Mouse (Mus musculus): ENCODE measurements around the gene Pde11a. TPM values are rescaled to one million over a fixed set of nuclear protein-coding genes. Genes with fewer than 3 reads are reported as not detected.

Gene Pde11a
- polyA plus RNA-seq, 1 experiment from 2014 or later = 0.12 TPM

- Histone ChIP-seq H3K27ac (no peak overlapping the region), H3K4me2 (no peak overlapping the region), H3K27me3 (replicated peaks) (no peaks in the 10 kb centered on the region), H3K9me3 (replicated peaks) (no peaks in the 10 kb centered on the region), H3K36me3 (no peaks in the 10 kb centered on the region), H3K9ac (no peak overlapping the region), H3K4me3 (no peak overlapping the region), H3K4me1 (no peaks in the 10 kb centered on the region)
- WGBS (ENCODE audit: insufficient replicate concordance) = 83% methylated on average over 3 of the region's 3 CpGs
- ATAC-seq = 0 out of 2 replicates have a peak, but pooled peaks have one; percentile 35
Observed at GRCm38 (mm10) chr2:76287671-76288070, 50.9 kb downstream of the Pde11a start.

GRCm38 (mm10) chr2:76286288-76286740 lies 52.3 kb downstream of the Pde11a start:
- Histone ChIP-seq H3K27ac (no peak overlapping the region), H3K4me2 (no peak overlapping the region), H3K27me3 (replicated peaks) (no peaks in the 10 kb centered on the region), H3K36me3 (no peaks in the 10 kb centered on the region), H3K9ac (no peak overlapping the region), H3K4me3 (no peak overlapping the region), H3K9me3 (replicated peaks) (no peaks in the 10 kb centered on the region), H3K4me1 (no peaks in the 10 kb centered on the region)
- ATAC-seq = no peak
- 67% methylated on average over 4 of the region's 4 CpGs for WGBS (ENCODE audit: insufficient replicate concordance)

GRCm38 (mm10) chr2:76285150-76285549 lies 53.4 kb downstream of the Pde11a start:
- H3K36me3 ChIP-seq = no peaks in the 10 kb centered on the region
- no peak overlapping the region for H3K4me2 ChIP-seq
- H3K9me3 ChIP-seq (replicated peaks) = no peaks in the 10 kb centered on the region
- no peak overlapping the region for H3K4me3 ChIP-seq
- 62% methylated on average over 3 of the region's 3 CpGs for WGBS (ENCODE audit: insufficient replicate concordance)
- no peaks in the 10 kb centered on the region for H3K4me1 ChIP-seq
- no peak overlapping the region for H3K27ac ChIP-seq
- H3K9ac ChIP-seq = no peak overlapping the region
- ATAC-seq = no peak
- no peaks in the 10 kb centered on the region for H3K27me3 ChIP-seq (replicated peaks)

- Histone ChIP-seq H3K4me1 (no peaks in the 10 kb centered on the region), H3K4me2 (no peak overlapping the region), H3K9ac (no peak overlapping the region), H3K4me3 (no peak overlapping the region), H3K36me3 (no peaks in the 10 kb centered on the region), H3K9me3 (replicated peaks) (no peaks in the 10 kb centered on the region), H3K27ac (no peak overlapping the region), H3K27me3 (replicated peaks) (no peaks in the 10 kb centered on the region)
- no peak for ATAC-seq
- WGBS (ENCODE audit: insufficient replicate concordance) = 70% methylated on average over 6 of the region's 6 CpGs
Observed at GRCm38 (mm10) chr2:76283378-76284132, 55.0 kb downstream of the Pde11a start.

GRCm38 (mm10) chr2:76269494-76269893 lies 69.1 kb downstream of the Pde11a start:
- ATAC-seq = peak; percentile 70

GRCm38 (mm10) chr2:76267335-76267734 lies 71.2 kb downstream of the Pde11a start:
- ATAC-seq = no peak
- Histone ChIP-seq H3K4me1 (peaks cover 11% of the 10 kb centered on the region; the same call in 1 of the 2 replicates), H3K27ac (no peak overlapping the region), H3K27me3 (replicated peaks) (0 out of 2 replicates have a peak, but pooled peaks cover 4% of the 10 kb centered on the region), H3K9ac (no peak overlapping the region), H3K36me3 (no peaks in the 10 kb centered on the region), H3K4me3 (no peak overlapping the region), H3K9me3 (replicated peaks) (no peaks in the 10 kb centered on the region), H3K4me2 (no peak overlapping the region)
- 78% methylated on average over 6 of the region's 6 CpGs for WGBS (ENCODE audit: insufficient replicate concordance)

More at GRCm38 (mm10) chr2:76269494-76269893, 69.1 kb downstream of the Pde11a start:
- Histone ChIP-seq H3K4me3 (no peak overlapping the region), H3K4me1 (peaks cover 7% of the 10 kb centered on the region; the same call in 1 of the 2 replicates), H3K36me3 (no peaks in the 10 kb centered on the region), H3K4me2 (no peak overlapping the region), H3K27ac (no peak overlapping the region), H3K9ac (no peak overlapping the region), H3K9me3 (replicated peaks) (no peaks in the 10 kb centered on the region), H3K27me3 (replicated peaks) (0 out of 2 replicates have a peak, but pooled peaks cover 4% of the 10 kb centered on the region)
- 44% methylated on average over 1 of the region's 1 CpGs for WGBS (ENCODE audit: insufficient replicate concordance)

- H3K36me3 ChIP-seq = no peaks in the 10 kb centered on the region
- H3K4me2 ChIP-seq = no peak overlapping the region
- WGBS (ENCODE audit: insufficient replicate concordance) = 66% methylated on average over 10 of the region's 10 CpGs
- no peak overlapping the region for H3K9ac ChIP-seq
- no peak overlapping the region for H3K4me3 ChIP-seq
- 0 out of 2 replicates have a peak, but pooled peaks cover 4% of the 10 kb centered on the region for H3K27me3 ChIP-seq (replicated peaks)
- no peak for ATAC-seq
- H3K4me1 ChIP-seq = peaks cover 11% of the 10 kb centered on the region; the same call in 1 of the 2 replicates
- H3K9me3 ChIP-seq (replicated peaks) = no peaks in the 10 kb centered on the region
- H3K27ac ChIP-seq = no peak overlapping the region
Observed at GRCm38 (mm10) chr2:76266622-76267021, 72.0 kb downstream of the Pde11a start.

- WGBS (ENCODE audit: insufficient replicate concordance) = 54% methylated on average over 10 of the region's 10 CpGs
- Histone ChIP-seq H3K27me3 (replicated peaks) (0 out of 2 replicates have a peak, but pooled peaks cover 4% of the 10 kb centered on the region), H3K4me3 (no peak overlapping the region), H3K4me2 (no peak overlapping the region), H3K27ac (no peak overlapping the region), H3K36me3 (no peaks in the 10 kb centered on the region), H3K4me1 (peaks cover 4% of the 10 kb centered on the region; the same call in 1 of the 2 replicates), H3K9ac (no peak overlapping the region), H3K9me3 (replicated peaks) (no peaks in the 10 kb centered on the region)
- no peak for ATAC-seq
Observed at GRCm38 (mm10) chr2:76264258-76264657, 74.3 kb downstream of the Pde11a start.

GRCm38 (mm10) chr2:76262661-76263060 lies 75.9 kb downstream of the Pde11a start:
- 39% methylated on average over 10 of the region's 10 CpGs for WGBS (ENCODE audit: insufficient replicate concordance)
- Histone ChIP-seq H3K4me2 (no peak overlapping the region), H3K36me3 (no peaks in the 10 kb centered on the region), H3K9me3 (replicated peaks) (no peaks in the 10 kb centered on the region), H3K9ac (no peak overlapping the region), H3K4me3 (no peak overlapping the region), H3K27ac (no peak overlapping the region), H3K4me1 (peaks cover 4% of the 10 kb centered on the region; the same call in 1 of the 2 replicates), H3K27me3 (replicated peaks) (0 out of 2 replicates have a peak, but pooled peaks cover 4% of the 10 kb centered on the region)
- no peak for ATAC-seq

- no peak overlapping the region for H3K9ac ChIP-seq
- H3K36me3 ChIP-seq = no peaks in the 10 kb centered on the region
- 0 out of 2 replicates have a peak, but pooled peaks cover 3% of the 10 kb centered on the region for H3K4me1 ChIP-seq
- H3K4me3 ChIP-seq = no peak overlapping the region
- H3K27ac ChIP-seq = no peak overlapping the region
- no peaks in the 10 kb centered on the region for H3K27me3 ChIP-seq (replicated peaks)
- H3K9me3 ChIP-seq (replicated peaks) = no peaks in the 10 kb centered on the region
- WGBS (ENCODE audit: insufficient replicate concordance) = 37% methylated on average over 6 of the region's 6 CpGs
- ATAC-seq = no peak
- H3K4me2 ChIP-seq = no peak overlapping the region
Observed at GRCm38 (mm10) chr2:76254833-76255232, 83.7 kb downstream of the Pde11a start.

- 0 out of 2 replicates have a peak, but pooled peaks cover 3% of the 10 kb centered on the region for H3K4me1 ChIP-seq
Observed at GRCm38 (mm10) chr2:76251379-76251778, 87.2 kb downstream of the Pde11a start.

GRCm38 (mm10) chr2:76248242-76248641 lies 90.3 kb downstream of the Pde11a start:
- WGBS (ENCODE audit: insufficient replicate concordance) = 74% methylated on average over 10 of the region's 10 CpGs
- Histone ChIP-seq H3K27me3 (replicated peaks) (no peaks in the 10 kb centered on the region), H3K4me3 (no peak overlapping the region), H3K9ac (no peak overlapping the region), H3K4me2 (no peak overlapping the region), H3K9me3 (replicated peaks) (no peaks in the 10 kb centered on the region), H3K36me3 (no peaks in the 10 kb centered on the region), H3K27ac (no peak overlapping the region), H3K4me1 (no peaks in the 10 kb centered on the region)
- no peak for ATAC-seq

More at GRCm38 (mm10) chr2:76251379-76251778, 87.2 kb downstream of the Pde11a start:
- no peaks in the 10 kb centered on the region for H3K27me3 ChIP-seq (replicated peaks)
- no peak overlapping the region for H3K4me3 ChIP-seq
- H3K9me3 ChIP-seq (replicated peaks) = no peaks in the 10 kb centered on the region
- no peaks in the 10 kb centered on the region for H3K36me3 ChIP-seq
- no peak overlapping the region for H3K9ac ChIP-seq
- H3K4me2 ChIP-seq = no peak overlapping the region
- no peak overlapping the region for H3K27ac ChIP-seq
- WGBS (ENCODE audit: insufficient replicate concordance) = 48% methylated on average over 10 of the region's 10 CpGs
- no peak for ATAC-seq
